Comparison of ENCODE assay signal across 11 mouse cellular contexts in the genomic region with DNA sequence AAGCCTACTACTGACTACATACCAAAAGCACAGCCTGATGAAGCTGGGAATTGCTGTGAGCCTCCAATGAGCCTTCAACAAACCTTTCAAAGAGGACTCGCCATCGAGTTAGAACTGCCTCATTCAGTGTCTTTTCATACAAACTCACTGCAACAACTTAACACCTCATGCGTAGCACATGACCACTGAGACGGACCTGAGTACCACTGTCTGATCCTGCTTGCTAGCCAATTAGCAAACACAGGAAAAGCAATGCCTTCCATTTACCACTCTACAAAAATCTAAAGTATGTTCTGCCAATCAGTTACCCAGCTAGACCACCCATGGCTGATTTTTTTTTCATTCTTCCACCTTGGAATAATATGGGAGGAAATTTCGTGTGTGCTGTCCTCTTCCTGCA.
DNase-seq lines count a peak whose midpoint lies in the region; ATAC-seq lines count a peak whose summit lies in the region.
"Had no signal": no experiment of that assay in that cellular context is flagged by ENCODE, and none has a peak within 500 bp of the region (broad histone marks: within the 10 kb centered on the region; RNA-seq: fewer than 3 reads in every experiment).

No protein-coding gene starts in this region.

- WGBS in heart, embryonic 13.5 days, result 56% methylated on average over 5 of the region's 5 CpGs
- 48% methylated on average over 5 of the region's 5 CpGs for WGBS in neural tube, embryonic 11.5 days
- WGBS in hindbrain, embryonic 14.5 days, result 56% methylated on average over 5 of the region's 5 CpGs

- H3K4me3 ChIP-seq in heart, embryonic 13.5 days, result no peak overlapping the region
- H3K4me3 ChIP-seq in neural tube, embryonic 11.5 days (ENCODE audit: low read depth, low read length), result no peak overlapping the region
- H3K4me3 ChIP-seq in hindbrain, embryonic 14.5 days (replicated peaks; ENCODE audit: low read length), result no peak overlapping the region

- H3K27ac ChIP-seq in heart, embryonic 13.5 days (replicated peaks), result peak overlapping the region; percentile 65
- H3K27ac ChIP-seq in neural tube, embryonic 11.5 days (ENCODE audit: low read depth, low read length), result peak overlapping the region; percentile 63
- peak overlapping the region; percentile 16; the same call in 1 of the 2 replicates for H3K27ac ChIP-seq in hindbrain, embryonic 14.5 days
- H3K27ac ChIP-seq: macrophage had no signal

- intact Hi-C loops in heart, postnatal 25 days (cut with DNase I), result no loop called here

- H3K4me2 ChIP-seq in heart, embryonic 13.5 days, result peak overlapping the region; percentile 22; the same call in 1 of the 2 replicates
- H3K4me2 ChIP-seq in neural tube, embryonic 11.5 days (ENCODE audit: low read depth), result no peak overlapping the region
- H3K4me2 ChIP-seq in hindbrain, embryonic 14.5 days (replicated peaks), result no peak overlapping the region
- H3K4me2 ChIP-seq: liver, embryonic 11.5 days had no signal

- no peak for ATAC-seq in heart, embryonic 13.5 days (ENCODE audit: extremely low read depth, insufficient number of reproducible peaks, low FRiP score, low TSS enrichment)
- ATAC-seq in neural tube, embryonic 11.5 days (ENCODE audit: insufficient read depth, low FRiP score, low TSS enrichment), result peak; percentile 35; the same call in 1 of the 2 replicates
- ATAC-seq in hindbrain, embryonic 14.5 days (ENCODE audit: low FRiP score), result no peak

- peaks cover 55% of the 10 kb centered on the region for H3K4me1 ChIP-seq in heart, embryonic 13.5 days
- peaks cover 28% of the 10 kb centered on the region for H3K4me1 ChIP-seq in neural tube, embryonic 11.5 days (ENCODE audit: control insufficient read depth, insufficient read depth, low read length)
- H3K4me1 ChIP-seq in hindbrain, embryonic 14.5 days (replicated peaks; ENCODE audit: control insufficient read depth, insufficient read depth, low read length), result peaks cover 13% of the 10 kb centered on the region

- no peaks in the 10 kb centered on the region for H3K36me3 ChIP-seq in heart, embryonic 13.5 days
- no peaks in the 10 kb centered on the region for H3K36me3 ChIP-seq in neural tube, embryonic 11.5 days (ENCODE audit: control insufficient read depth, insufficient read depth, low read length)
- no peaks in the 10 kb centered on the region for H3K36me3 ChIP-seq in hindbrain, embryonic 14.5 days (replicated peaks; ENCODE audit: control insufficient read depth, insufficient read depth)

- no peak for DNase-seq in heart, postnatal 25 days (ENCODE audit: low spot score)
- no peak for DNase-seq in neural tube, embryonic 11.5 days (ENCODE audit: low spot score)
- no peak for DNase-seq in neural tube, embryonic 10.5 days (ENCODE audit: extremely low spot score, low spot score)
- DNase-seq in hindbrain, embryonic 14.5 days (ENCODE audit: low spot score), result no peak
- DNase-seq in spleen, postnatal 14 days (ENCODE audit: low spot score in 2 of 2), result no peak
- no peak for DNase-seq in cerebellum, adult 9-10 months
- DNase-seq: cerebellum, postnatal 25 days; right cerebral cortex, postnatal 14 days had no signal

- H3K27me3 ChIP-seq in heart, embryonic 13.5 days (replicated peaks), result no peaks in the 10 kb centered on the region
- no peaks in the 10 kb centered on the region for H3K27me3 ChIP-seq in neural tube, embryonic 11.5 days (ENCODE audit: control insufficient read depth, insufficient read depth, low read length)
- no peaks in the 10 kb centered on the region for H3K27me3 ChIP-seq in hindbrain, embryonic 14.5 days (ENCODE audit: control insufficient read depth, insufficient read depth, low read length)

- H3K9ac ChIP-seq in heart, embryonic 13.5 days, result no peak overlapping the region
- no peak overlapping the region for H3K9ac ChIP-seq in neural tube, embryonic 11.5 days (ENCODE audit: low read length)
- no peak overlapping the region for H3K9ac ChIP-seq in hindbrain, embryonic 14.5 days

- no peaks in the 10 kb centered on the region for H3K9me3 ChIP-seq in heart, embryonic 13.5 days
- H3K9me3 ChIP-seq in neural tube, embryonic 11.5 days (ENCODE audit: control insufficient read depth, low read length), result no peaks in the 10 kb centered on the region
- no peaks in the 10 kb centered on the region for H3K9me3 ChIP-seq in hindbrain, embryonic 14.5 days (ENCODE audit: control insufficient read depth, low read length)
